Mouse (Mus musculus) forebrain, embryonic 14.5 days (tissue): ENCODE measurements around the gene Cacna2d1. TPM values are rescaled to one million over a fixed set of nuclear protein-coding genes. Genes with fewer than 3 reads are reported as not detected.
A peak's percentile ranks its signal among the peaks of the same experiment; 100 is the strongest.

ENCODE experiments used
- ATAC-seq: fragments of 200-750 bp; cut with Nextera tagmentation; 2 replicates; pipeline ENCODE4 v1.8.0; 2017; ENCODE audit warnings: mild to moderate bottlenecking, moderate library complexity
- DNase-seq: peaks from one replicate; pipeline ENCODE4 v3.0.0-alpha.2; 2015; ENCODE audit warnings: low spot score
- H3K27ac ChIP-seq: fragments of 300-500 bp; sonication (generic); 2 replicates; pipeline ENCODE4 v1.5.1; 2014; ENCODE audit warnings: low read depth, mild to moderate bottlenecking, control low read depth, low read length, moderate library complexity
- H3K27me3 ChIP-seq: fragments of 300-500 bp; sonication (generic); replicated peaks from 2 replicates; pipeline ENCODE4 v1.6.1; 2014; ENCODE audit warnings: low read length, control low read depth, mixed read lengths; ENCODE audit not compliant: control insufficient read depth, insufficient read depth
- H3K36me3 ChIP-seq: fragments of 300-500 bp; sonication (generic); 2 replicates; pipeline ENCODE4 v1.6.1; 2014; ENCODE audit warnings: low read length, control low read depth; ENCODE audit not compliant: control insufficient read depth, insufficient read depth
- H3K4me1 ChIP-seq: fragments of 300-500 bp; sonication (generic); 2 replicates; pipeline ENCODE4 v1.6.1; 2014; ENCODE audit warnings: antibody characterized with exemption, low read length, control low read depth; ENCODE audit not compliant: control insufficient read depth, insufficient read depth
- H3K4me2 ChIP-seq: fragments of 300-500 bp; sonication (generic); 2 replicates; pipeline ENCODE4 v1.6.1; 2014; ENCODE audit warnings: mild to moderate bottlenecking, control low read depth, low read length
- H3K4me3 ChIP-seq: fragments of 300-500 bp; sonication (generic); 2 replicates; pipeline ENCODE4 v1.5.1; 2014; ENCODE audit warnings: low read depth, low read length, control low read depth
- H3K9ac ChIP-seq: fragments of 300-500 bp; sonication (generic); 2 replicates; pipeline ENCODE4 v1.6.1; 2014; ENCODE audit warnings: mild to moderate bottlenecking, low read length, control low read depth, moderate library complexity
- H3K9me3 ChIP-seq: fragments of 300-500 bp; sonication (generic); replicated peaks from 2 replicates; pipeline ENCODE4 v1.6.1; 2016; ENCODE audit warnings: low read length, control low read depth, mixed read lengths; ENCODE audit not compliant: control insufficient read depth
- WGBS: fragments of 180-500 bp; shearing (Covaris S2); extraction: QIAGEN DNeasy Blood & Tissue Kit; methylation state at CpG from one replicate; pipeline ENCODE4 v1.1.7; 2014; 5-methylcytosine and 5-hydroxymethylcytosine counted together
- polyA plus RNA-seq: library from polyadenylated mRNA; unstranded; fragments of >200 nt; fragmentation: Nextera tagmentation; extraction: Ambion mirVana; gene quantifications from 2 replicates; pipeline ENCODE4 v1.2.1, GENCODE M21; 2014

The Cacna2d1 gene
- polyA plus RNA-seq, 1 experiment from 2014 or later: 22.8 TPM

DNA sequence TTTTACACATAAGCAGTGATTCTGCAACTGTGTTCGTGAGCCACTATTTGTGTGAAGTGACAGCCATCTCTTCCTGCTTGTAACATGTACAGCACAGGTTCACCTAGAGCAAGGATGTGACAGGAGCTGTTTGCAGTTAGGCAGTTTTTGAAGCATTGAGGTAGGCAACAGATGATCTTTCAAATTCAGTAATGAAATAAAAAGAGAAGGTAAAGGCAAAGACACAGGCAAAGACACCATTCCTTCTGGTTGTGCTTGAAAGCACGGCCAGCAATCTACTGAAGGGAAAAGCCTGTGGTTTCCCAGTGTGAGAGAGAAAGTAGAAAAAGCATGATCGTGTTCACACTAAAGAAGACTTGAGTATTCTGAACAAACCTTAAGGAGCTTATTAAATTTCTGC, 201.5 kb downstream of the Cacna2d1 start:
- no peak for ATAC-seq
- no peaks in the 10 kb centered on the region for H3K9me3 ChIP-seq
- H3K4me1 ChIP-seq: peaks cover 14% of the 10 kb centered on the region
- WGBS: 34% methylated on average over 3 of the region's 3 CpGs
- H3K36me3 ChIP-seq: no peaks in the 10 kb centered on the region
- H3K4me3 ChIP-seq: no peak overlapping the region
- H3K27ac ChIP-seq: peak overlapping the region; percentile 29; the same call in 1 of the 2 replicates
- H3K9ac ChIP-seq: no peak overlapping the region
- no peaks in the 10 kb centered on the region for H3K27me3 ChIP-seq
- no peak for DNase-seq
- H3K4me2 ChIP-seq: no peak overlapping the region

DNA sequence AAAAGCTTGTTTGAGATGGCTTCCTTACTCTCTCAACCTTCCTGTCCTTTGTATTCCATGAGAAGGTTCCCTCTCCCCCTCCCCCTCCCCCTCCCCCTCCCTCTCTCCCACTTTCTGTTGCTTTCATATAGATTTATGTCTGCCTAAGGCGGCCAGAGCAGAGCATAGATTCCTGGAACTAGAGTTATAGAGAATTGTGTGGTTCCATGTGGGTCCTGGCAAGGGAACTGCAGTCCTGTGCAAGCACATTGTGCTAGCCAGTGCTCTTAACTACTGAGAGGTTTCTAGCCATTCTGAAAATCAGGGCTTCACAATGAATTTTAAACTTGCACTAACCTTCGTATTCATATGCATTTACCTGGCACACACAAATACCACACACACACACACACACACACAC, 202.3 kb downstream of the Cacna2d1 start:
- WGBS: 75% methylated on average over 2 of the region's 2 CpGs
- no peaks in the 10 kb centered on the region for H3K36me3 ChIP-seq

DNA sequence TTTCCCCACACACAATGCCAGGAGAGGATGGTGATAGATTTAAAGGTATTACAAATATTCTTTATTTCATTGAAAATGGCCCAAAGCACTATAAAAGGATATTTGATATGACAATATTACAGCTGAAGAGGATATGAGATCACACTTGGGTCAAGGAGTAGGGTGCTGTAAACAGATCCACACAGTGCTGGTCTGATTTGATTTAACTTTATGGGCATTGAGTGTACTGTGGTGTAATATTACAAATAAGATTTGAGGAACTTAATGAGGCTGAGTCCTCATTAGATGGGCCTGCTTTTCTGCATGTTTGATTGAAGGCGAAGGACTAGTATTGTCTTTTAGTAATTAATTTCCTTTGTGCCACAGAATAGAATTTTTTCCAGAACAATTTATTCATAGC, 212.1 kb downstream of the Cacna2d1 start:
- Histone ChIP-seq H3K4me2 (no peak overlapping the region), H3K9ac (no peak overlapping the region), H3K27me3 (no peaks in the 10 kb centered on the region), H3K9me3 (no peaks in the 10 kb centered on the region), H3K4me1 (no peaks in the 10 kb centered on the region), H3K36me3 (no peaks in the 10 kb centered on the region), H3K4me3 (no peak overlapping the region), H3K27ac (no peak overlapping the region)
- DNase-seq (no peak), ATAC-seq (peak; percentile 37; the same call in 1 of the 2 replicates)
- 67% methylated on average over 1 of the region's 1 CpGs for whole genome bisulfite sequencing

More for the DNA sequence above, 202.3 kb downstream of the Cacna2d1 start:
- H3K27me3 ChIP-seq: no peaks in the 10 kb centered on the region
- H3K9me3 ChIP-seq: no peaks in the 10 kb centered on the region
- no peak overlapping the region for H3K4me2 ChIP-seq
- H3K27ac ChIP-seq: no peak overlapping the region
- H3K9ac ChIP-seq: no peak overlapping the region
- no peak for DNase-seq
- H3K4me1 ChIP-seq: peaks cover 14% of the 10 kb centered on the region
- no peak overlapping the region for H3K4me3 ChIP-seq
- no peak for ATAC-seq

DNA sequence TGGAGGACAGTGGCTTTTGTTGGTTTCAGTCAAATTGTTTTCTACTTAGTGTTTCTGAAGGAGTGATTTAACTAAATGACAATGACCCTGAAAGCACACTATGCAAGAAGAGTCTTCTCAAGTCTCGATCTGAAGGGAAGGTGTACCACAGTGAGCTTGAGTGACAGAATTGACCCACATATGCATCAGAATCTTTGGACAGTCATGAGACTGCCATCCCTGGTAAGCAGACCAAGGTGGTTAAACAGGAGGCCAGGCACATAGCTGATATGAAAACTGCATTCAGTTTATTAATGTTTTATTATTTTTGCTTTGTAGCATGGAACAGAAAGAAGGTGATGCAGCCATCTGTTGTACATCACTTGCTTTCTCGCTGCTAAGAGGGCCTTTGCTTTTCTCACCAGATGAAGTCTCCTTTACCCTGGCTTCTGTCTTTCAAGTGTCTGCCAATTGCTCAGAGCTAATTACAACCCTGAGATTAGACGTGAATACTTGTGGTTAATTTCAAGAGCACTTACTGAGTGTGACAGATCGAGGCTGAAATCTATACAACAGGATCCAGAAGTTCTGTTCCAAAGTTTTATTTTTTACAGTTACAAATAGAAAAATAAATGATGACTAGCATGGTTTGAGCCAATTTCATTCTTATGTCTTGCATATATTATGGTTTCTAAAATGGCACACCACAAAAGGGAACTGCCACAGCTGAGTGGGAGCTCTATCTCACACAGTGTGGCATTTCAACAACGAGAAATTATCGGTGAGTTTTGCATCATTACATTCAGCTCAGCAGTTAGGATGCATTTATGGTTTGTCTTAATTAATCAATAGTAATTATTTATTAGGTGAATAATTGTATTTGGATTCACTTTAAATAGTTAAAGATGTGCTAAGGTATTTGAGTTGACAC, 221.1 kb downstream of the Cacna2d1 start:
- Histone ChIP-seq H3K4me2 (no peak overlapping the region), H3K9ac (no peak overlapping the region), H3K27me3 (no peaks in the 10 kb centered on the region), H3K4me1 (0 out of 2 replicates have a peak, but pooled peaks cover 3% of the 10 kb centered on the region), H3K4me3 (no peak overlapping the region), H3K27ac (0 out of 2 replicates have a peak overlapping the region, but pooled peaks have one; percentile 17), H3K9me3 (no peaks in the 10 kb centered on the region), H3K36me3 (no peaks in the 10 kb centered on the region)
- peak; percentile 67 for ATAC-seq
- DNase-seq: peak; percentile 69
- WGBS: 44% methylated on average over 6 of the region's 6 CpGs

DNA sequence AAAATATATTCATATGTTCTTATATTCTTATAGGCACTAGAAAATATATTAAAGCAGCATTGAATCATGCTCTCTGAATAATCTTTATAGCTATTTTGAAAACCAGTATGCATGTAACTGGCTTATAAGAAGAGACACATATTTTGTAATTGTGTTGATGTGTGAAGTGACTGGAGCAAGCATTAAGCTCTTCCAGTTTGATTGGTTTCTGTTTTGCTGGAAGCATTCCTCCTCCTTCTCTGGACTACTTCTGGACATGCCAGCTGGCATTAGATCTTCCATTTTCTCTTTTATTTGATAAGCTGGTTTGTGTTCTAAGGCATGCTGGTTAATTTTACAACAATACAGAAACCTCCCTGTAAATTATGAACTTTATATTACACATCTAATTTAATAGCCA, 228.8 kb downstream of the Cacna2d1 start:
- no peak for ATAC-seq
- Histone ChIP-seq H3K27ac (no peak overlapping the region), H3K4me2 (no peak overlapping the region), H3K9me3 (no peaks in the 10 kb centered on the region), H3K4me3 (no peak overlapping the region), H3K4me1 (peaks cover 7% of the 10 kb centered on the region), H3K27me3 (no peaks in the 10 kb centered on the region), H3K9ac (no peak overlapping the region), H3K36me3 (no peaks in the 10 kb centered on the region)
- no peak for DNase-seq

DNA sequence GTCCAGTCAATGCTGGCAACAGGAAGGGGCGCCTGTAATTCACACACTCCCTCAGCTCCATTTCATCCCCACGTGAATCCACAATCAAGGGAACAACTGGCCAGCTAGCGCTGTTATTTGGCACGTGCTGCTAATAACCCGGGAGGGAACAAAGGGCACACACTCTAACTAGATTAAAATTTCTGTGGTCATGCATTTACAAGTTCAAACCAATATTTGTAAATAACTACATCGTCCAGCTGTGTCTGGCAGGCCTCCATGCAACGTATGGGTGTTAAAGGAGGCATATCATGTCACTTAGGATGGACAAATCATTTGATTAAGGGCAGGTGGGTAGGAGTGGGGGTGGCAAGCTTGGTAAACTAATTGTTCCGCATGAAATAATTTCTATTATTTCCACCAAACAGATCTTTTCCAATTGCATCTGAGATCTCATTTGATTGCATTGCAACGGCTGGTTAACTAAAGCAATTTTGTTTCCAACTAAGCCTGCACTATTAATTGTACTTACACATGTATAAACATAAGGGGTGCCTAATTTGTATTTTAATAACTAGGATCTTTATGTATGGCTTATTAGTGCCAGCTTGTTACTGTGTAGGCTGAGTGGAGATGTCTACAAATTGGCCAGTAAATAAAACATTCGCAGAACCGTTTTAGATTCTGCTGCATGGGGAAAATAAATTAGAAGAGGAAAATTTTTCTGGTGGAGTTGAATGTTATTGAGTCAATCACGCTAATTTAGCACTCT, 231.8 kb downstream of the Cacna2d1 start:
- WGBS: 12% methylated on average over 12 of the region's 12 CpGs
- Histone ChIP-seq H3K4me2 (0 out of 2 replicates have a peak overlapping the region, but pooled peaks have one; percentile 7), H3K27me3 (no peaks in the 10 kb centered on the region), H3K27ac (peak overlapping the region; percentile 39; the same call in 1 of the 2 replicates), H3K4me3 (no peak overlapping the region), H3K9me3 (no peaks in the 10 kb centered on the region), H3K4me1 (peaks cover 7% of the 10 kb centered on the region), H3K9ac (0 out of 2 replicates have a peak overlapping the region, but pooled peaks have one; percentile 13), H3K36me3 (no peaks in the 10 kb centered on the region)
- ATAC-seq (peak; percentile 94), DNase-seq (peak; percentile 80)

DNA sequence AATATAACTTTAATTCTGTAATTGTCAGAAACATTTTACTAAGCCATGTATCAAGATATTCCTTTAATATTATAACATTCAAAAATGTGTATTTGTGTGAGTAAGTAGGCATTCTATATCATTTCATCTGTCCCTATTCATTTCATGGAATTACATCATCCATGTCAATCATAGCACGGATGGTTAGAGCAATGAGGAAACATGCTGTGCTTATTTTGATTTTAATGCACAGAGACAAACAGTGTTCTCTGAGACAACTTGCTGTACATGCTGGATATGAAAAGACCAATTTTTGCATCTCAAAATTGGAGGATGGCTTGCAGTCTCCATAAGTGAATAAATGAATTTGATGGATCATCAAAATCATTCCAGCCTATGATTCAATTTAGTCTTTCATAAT, 232.4 kb downstream of the Cacna2d1 start:
- WGBS: 34% methylated on average over 1 of the region's 1 CpGs
- H3K27ac ChIP-seq: no peak overlapping the region
- DNase-seq: no peak
- H3K27me3 ChIP-seq: no peaks in the 10 kb centered on the region
- H3K9ac ChIP-seq: no peak overlapping the region
- H3K9me3 ChIP-seq: no peaks in the 10 kb centered on the region
- H3K4me1 ChIP-seq: peaks cover 7% of the 10 kb centered on the region
- H3K36me3 ChIP-seq: no peaks in the 10 kb centered on the region
- no peak overlapping the region for H3K4me3 ChIP-seq
- ATAC-seq: peak; percentile 50
- no peak overlapping the region for H3K4me2 ChIP-seq

DNA sequence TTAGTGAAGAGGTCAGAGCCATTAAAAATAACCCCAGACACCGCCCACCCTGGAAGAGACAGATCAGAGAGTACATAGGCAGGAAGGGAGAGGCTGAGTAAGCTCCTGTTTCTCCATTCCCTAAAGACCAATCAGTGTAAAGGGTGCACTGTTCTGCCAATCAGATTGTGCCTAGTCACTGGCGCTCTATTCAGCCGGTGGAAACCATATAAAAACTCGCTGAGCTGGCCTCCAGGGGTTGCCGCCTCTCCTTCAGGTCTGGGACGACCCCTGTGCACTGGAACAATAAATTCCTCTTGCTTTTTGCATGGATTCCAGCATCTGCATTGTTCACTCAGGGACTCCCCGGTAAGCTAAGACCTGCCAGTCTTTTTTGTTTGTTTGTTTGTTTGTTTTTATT, 246.6 kb downstream of the Cacna2d1 start:
- Histone ChIP-seq H3K9ac (no peak overlapping the region), H3K27ac (no peak overlapping the region), H3K9me3 (no peaks in the 10 kb centered on the region), H3K36me3 (no peaks in the 10 kb centered on the region), H3K27me3 (no peaks in the 10 kb centered on the region), H3K4me3 (no peak overlapping the region), H3K4me2 (no peak overlapping the region), H3K4me1 (no peaks in the 10 kb centered on the region)
- 87% methylated on average over 7 of the region's 7 CpGs for WGBS
- no peak for ATAC-seq
- DNase-seq: no peak
